Mouse (Mus musculus) lung, embryonic 15.5 days (tissue): ENCODE measurements around the gene Rfx6. TPM values are rescaled to one million over a fixed set of nuclear protein-coding genes. Genes with fewer than 3 reads are reported as not detected.

Experiments used
- ATAC-seq: fragments of 200-750 bp; cut with Nextera tagmentation; 2 replicates; pipeline ENCODE4 v1.8.0; 2017; ENCODE audit warnings: moderate number of reproducible peaks, borderline replicate concordance; ENCODE audit not compliant: low FRiP score, low TSS enrichment; ENCODE audit errors: extremely low read depth
- H3K27ac ChIP-seq: fragments of 300-500 bp; sonication (generic); 2 replicates; pipeline ENCODE4 v1.5.1; 2015; ENCODE audit warnings: moderate library complexity, mild to moderate bottlenecking, inconsistent platforms
- H3K27me3 ChIP-seq: fragments of 300-500 bp; sonication (generic); 2 replicates; pipeline ENCODE4 v1.6.1; 2015; ENCODE audit warnings: inconsistent platforms
- H3K36me3 ChIP-seq: fragments of 300-500 bp; sonication (generic); 2 replicates; pipeline ENCODE4 v1.6.1; 2015; ENCODE audit warnings: inconsistent platforms
- H3K4me1 ChIP-seq: fragments of 300-500 bp; sonication (generic); 2 replicates; pipeline ENCODE4 v1.6.1; 2015; ENCODE audit warnings: inconsistent platforms
- H3K4me2 ChIP-seq: fragments of 300-500 bp; sonication (generic); 2 replicates; pipeline ENCODE4 v1.6.1; 2015; ENCODE audit warnings: inconsistent platforms, mild to moderate bottlenecking, moderate library complexity
- H3K4me3 ChIP-seq: fragments of 300-500 bp; sonication (generic); 2 replicates; pipeline ENCODE4 v1.5.1; 2015; ENCODE audit warnings: mild to moderate bottlenecking, inconsistent platforms
- H3K9ac ChIP-seq: fragments of 300-500 bp; sonication (generic); 2 replicates; pipeline ENCODE4 v1.6.1; 2015; ENCODE audit warnings: inconsistent platforms
- H3K9me3 ChIP-seq: fragments of 300-500 bp; sonication (generic); 2 replicates; pipeline ENCODE4 v1.6.1; 2016; ENCODE audit warnings: inconsistent platforms
- WGBS: fragments of 180-500 bp; shearing (Covaris S2); methylation state at CpG from one replicate; pipeline ENCODE4 v1.1.7; 2015; 5-methylcytosine and 5-hydroxymethylcytosine counted together
- polyA plus RNA-seq: library from polyadenylated mRNA; unstranded; fragments of >200 nt; fragmentation: Nextera tagmentation; extraction: Ambion mirVana; gene quantifications from 2 replicates; pipeline ENCODE4 v1.2.1, GENCODE M21; 2015

The Rfx6 gene
- polyA plus RNA-seq, 1 experiment from 2014 or later, result not detected

- H3K9me3 ChIP-seq, result no peaks in the 10 kb centered on the region
- H3K4me2 ChIP-seq, result no peak overlapping the region
- H3K36me3 ChIP-seq, result no peaks in the 10 kb centered on the region
- H3K9ac ChIP-seq, result no peak overlapping the region
- no peaks in the 10 kb centered on the region for H3K27me3 ChIP-seq
- ATAC-seq, result no peak
- no peak overlapping the region for H3K4me3 ChIP-seq
- WGBS, result 19% methylated on average over 5 of the region's 5 CpGs
- no peaks in the 10 kb centered on the region for H3K4me1 ChIP-seq
- H3K27ac ChIP-seq, result no peak overlapping the region
Observed at GRCm38 (mm10) chr10:51768445-51768844, 90.9 kb downstream of the Rfx6 start.

DNA sequence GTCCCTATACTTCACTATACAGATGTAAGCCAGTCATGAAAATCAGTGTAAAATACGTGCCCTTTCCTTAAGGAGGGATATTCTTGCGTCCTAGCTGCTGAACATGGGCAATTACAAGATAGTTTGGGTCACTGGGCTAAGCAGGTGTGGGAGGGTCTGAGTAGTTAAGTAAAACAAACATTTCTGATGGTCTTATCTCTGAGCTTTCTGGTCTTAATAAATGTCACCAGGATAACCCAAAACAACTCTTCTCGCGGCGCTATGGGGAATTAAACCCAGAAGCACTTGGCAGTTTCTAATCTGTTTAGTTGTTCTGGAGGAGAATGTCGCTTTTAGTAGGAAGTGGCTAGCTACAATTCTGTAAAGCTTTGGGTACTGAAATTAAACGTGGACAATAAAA is 91.7 kb downstream of the Rfx6 start:
- H3K4me1 ChIP-seq, result no peaks in the 10 kb centered on the region
- no peak overlapping the region for H3K4me3 ChIP-seq
- no peak overlapping the region for H3K27ac ChIP-seq
- no peaks in the 10 kb centered on the region for H3K36me3 ChIP-seq
- H3K9me3 ChIP-seq, result no peaks in the 10 kb centered on the region
- H3K4me2 ChIP-seq, result no peak overlapping the region
- no peak for ATAC-seq
- 6% methylated on average over 7 of the region's 7 CpGs for WGBS
- no peaks in the 10 kb centered on the region for H3K27me3 ChIP-seq
- no peak overlapping the region for H3K9ac ChIP-seq

GRCm38 (mm10) chr10:51779648-51780047 is 102.1 kb downstream of the Rfx6 start:
- ATAC-seq, result no peak
- H3K27me3 ChIP-seq, result no peaks in the 10 kb centered on the region

More at GRCm38 (mm10) chr10:51779648-51780047, 102.1 kb downstream of the Rfx6 start:
- no peaks in the 10 kb centered on the region for H3K9me3 ChIP-seq
- 59% methylated on average over 2 of the region's 2 CpGs for WGBS
- no peaks in the 10 kb centered on the region for H3K4me1 ChIP-seq
- H3K9ac ChIP-seq, result no peak overlapping the region
- H3K36me3 ChIP-seq, result no peaks in the 10 kb centered on the region
- no peak overlapping the region for H3K4me2 ChIP-seq
- H3K4me3 ChIP-seq, result no peak overlapping the region
- H3K27ac ChIP-seq, result no peak overlapping the region

Other genes with a start within 250 kb of the Rfx6 start
- gene Gm49339, start 197.1 kb upstream of the Rfx6 start, polyA plus RNA-seq, result 1.0 and 1.6 TPM in 2 replicates
- gene Lilr4b, start 197.1 kb upstream of the Rfx6 start, polyA plus RNA-seq, result 0.63 and 1.7 TPM in 2 replicates
- gene Lilrb4a, start 186.8 kb upstream of the Rfx6 start, polyA plus RNA-seq, result 6.6 and 6.7 TPM in 2 replicates
- gene Fam162b, start 87.2 kb upstream of the Rfx6 start, polyA plus RNA-seq, result 49.9 and 53.3 TPM in 2 replicates
- 2.0 and 2.3 TPM in 2 replicates for gene Gprc6a, start 46.3 kb upstream of the Rfx6 start, polyA plus RNA-seq